Mouse (Mus musculus): ENCODE measurements at regions not wholly inside any gene's neighbourhood (a gene's known extent, or its start where the extent isn't known, plus 50 kb on each side); places are given as distances from the start of the nearest gene placed in this dataset.

DNA sequence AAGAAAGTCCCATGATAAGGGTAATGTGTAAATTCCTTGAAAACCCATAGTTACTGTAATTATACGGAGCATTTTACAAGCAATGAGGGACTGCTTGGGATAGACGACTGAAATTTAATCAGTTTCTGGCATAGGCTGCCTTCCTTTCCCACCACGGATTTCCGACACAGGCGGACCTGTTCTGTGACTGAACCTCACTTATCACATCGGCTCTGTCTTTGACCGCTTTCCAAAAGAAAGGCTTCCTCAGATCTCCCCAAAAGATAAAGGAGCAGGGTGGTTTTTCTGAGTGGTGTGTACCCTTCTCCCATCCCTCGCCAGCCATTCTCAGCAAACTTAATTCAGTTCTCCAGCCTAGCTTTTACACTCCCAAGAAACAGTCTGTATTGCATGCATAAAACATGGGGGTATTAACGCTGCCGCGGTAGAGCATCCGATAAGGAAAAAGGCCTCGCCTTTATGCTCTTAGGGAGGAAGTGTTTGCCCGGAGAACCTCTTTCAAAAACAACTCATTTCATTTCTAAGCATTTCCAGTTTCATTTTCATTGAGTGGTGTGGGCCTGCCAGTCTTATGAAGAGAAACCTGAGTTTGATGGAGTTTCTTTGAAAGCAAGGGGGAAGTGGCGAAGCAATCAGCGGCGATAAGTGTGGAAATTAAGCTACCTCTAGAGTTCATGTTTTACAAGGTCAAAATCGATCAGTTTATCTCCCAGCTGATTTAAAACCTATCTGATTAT, 435.8 kb upstream of the Adgrl2 start:
- DNase-seq (ENCODE audit: low read depth): no peak

DNA sequence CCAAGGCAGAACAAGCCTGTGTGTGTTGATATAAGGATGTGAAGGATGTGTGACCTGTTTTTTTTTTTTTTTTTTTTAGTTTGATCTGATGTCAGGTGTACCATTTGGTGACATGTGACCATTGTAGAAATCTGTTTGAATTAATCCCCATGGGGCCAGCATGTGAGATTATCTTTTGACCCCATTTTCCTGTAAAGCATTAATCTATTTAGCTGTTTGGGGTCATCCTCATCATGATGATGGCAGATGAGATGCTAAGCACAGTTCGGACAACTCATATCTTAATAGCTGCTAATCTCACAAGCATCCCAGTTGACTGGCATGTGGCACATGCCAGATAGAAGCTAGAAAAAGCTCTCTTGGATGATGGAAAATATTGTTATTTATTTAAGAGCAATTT, 434.0 kb upstream of the Adgrl2 start:
- DNase-seq (ENCODE audit: low read depth): no peak

DNA sequence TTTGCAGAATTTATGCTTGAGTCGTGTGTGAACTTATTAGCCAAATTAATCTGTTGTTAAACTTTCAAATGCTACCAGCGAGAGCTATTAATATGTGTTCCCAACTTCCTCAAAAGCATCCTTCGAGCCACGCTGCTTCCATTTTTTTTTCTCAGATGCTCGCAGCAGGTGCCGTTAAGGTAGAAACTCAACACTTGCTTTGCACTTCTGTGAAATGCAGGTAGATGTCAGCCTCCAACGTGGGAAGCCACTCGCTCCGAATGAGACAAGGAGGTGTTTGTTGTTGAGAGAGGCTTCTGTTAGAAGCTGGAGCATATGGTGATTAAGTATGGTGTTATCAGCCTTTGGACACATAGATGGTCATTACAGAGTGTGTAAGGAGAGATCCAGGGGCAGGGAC, 433.1 kb upstream of the Adgrl2 start:
- no peak for DNase-seq (ENCODE audit: low read depth)

DNA sequence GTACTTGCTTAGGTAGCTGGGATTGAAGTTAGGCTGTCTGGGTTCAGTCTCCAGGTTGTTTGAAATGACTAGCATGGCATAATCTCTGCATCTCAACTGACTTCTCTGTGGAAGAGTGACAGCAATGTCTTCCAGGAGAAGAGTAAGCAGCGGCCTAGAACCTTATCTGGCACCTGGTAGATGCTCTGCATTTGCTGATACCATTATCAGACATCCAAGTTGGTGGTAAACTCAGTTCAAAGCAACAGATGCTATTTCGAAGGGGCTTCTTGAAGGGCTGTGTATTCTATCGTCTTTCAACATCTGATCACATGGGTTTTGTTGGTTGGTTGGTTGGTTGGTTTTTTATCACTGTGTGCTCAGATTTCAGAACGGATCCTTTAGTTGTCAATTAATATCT, 424.7 kb upstream of the Adgrl2 start:
- DNase-seq (ENCODE audit: low read depth): no peak

DNA sequence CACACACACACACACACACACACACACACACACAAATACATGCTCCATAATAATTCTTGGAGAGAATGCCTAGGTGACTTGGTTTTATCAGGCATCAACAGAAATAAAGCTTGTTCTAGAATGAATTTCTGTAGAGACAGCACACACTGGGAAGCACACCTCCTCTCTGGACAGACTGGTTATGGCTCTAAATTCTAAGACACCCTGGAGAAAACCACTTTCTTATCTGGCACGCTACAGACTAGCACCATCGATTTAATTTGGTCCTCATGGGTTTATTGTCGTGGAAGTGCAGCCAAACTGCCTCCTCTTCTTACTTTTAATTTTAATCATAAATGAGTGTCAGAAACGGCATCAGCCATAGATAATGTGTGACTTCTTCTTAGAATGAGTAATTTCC, 422.8 kb upstream of the Adgrl2 start:
- no peak for DNase-seq (ENCODE audit: low read depth)

DNA sequence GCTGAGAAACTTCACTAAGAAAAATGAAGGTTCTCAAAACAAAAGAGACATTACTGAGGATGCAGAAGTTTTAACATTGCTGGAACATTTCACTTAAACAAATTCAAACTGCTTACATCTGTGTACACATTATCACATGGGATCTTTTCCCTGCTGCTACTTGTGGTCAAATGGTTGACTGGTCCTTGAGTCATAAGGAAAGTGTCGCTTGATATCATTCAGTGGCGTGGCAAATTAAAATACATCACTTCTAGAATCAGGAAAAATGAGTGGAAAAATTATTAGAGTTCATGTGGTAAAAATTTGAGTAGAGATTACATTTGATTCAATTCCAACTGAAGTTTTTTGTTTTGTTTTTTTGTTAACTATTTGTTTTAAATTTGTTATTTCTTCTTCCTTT, 420.2 kb upstream of the Adgrl2 start:
- no peak for DNase-seq (ENCODE audit: low read depth)

DNA sequence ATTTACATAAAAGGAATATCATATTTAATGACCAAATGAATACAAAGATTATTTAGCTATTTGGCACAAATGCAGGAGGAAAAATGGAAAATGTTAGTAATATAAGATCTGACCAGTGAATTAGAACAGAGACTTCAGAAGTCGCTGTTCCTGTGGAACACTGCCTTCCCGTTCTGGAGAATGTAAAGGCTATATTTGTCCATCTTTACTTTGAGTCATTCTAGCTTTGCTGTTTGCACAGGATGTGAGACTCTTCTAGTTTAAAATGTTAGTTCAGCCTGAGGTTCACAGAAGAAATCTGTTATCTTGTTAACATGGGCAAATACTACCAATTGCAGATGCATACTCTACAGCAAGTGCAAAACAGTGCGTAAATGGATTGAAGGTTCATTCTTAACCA, 418.5 kb upstream of the Adgrl2 start:
- DNase-seq (ENCODE audit: low read depth): no peak

DNA sequence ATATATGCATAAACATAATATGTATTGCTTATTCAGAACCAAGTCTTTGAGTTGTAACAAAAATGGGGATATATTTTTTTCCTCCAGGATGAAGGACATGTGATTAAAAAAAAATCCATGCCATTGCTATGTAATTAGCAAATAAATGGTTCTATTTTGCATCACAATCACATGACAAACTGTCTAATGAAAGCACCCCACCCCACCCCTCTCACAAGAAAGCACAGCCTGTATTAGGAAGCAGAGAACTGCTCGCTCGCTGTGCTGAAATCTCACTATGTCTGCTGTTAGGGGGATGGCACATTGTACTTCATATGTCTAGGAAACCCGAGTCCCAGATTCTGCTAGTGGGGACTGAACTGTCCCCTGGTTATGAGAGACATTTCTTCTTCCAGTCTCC, 415.5 kb upstream of the Adgrl2 start:
- no peak for DNase-seq (ENCODE audit: low read depth)

DNA sequence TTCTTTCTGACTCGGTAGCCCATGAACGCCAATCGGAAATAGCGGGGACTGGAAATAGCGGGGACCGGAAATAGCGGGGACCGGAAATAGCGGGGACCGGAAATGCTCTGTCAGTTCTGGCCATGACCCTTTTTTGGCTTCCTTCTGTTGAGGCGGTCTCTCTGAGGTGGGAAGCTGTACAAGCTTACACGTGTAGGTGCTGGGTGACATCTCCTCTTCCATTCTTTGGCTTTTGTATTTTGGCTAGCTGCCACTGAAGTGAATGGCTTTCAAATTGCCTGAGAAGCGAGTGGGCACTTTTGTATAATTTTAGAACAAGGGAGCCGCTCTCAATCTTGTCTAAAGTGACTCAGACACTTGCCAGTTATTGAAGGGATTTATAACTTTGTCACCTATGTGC, 414.3 kb upstream of the Adgrl2 start:
- DNase-seq (ENCODE audit: low read depth): no peak

DNA sequence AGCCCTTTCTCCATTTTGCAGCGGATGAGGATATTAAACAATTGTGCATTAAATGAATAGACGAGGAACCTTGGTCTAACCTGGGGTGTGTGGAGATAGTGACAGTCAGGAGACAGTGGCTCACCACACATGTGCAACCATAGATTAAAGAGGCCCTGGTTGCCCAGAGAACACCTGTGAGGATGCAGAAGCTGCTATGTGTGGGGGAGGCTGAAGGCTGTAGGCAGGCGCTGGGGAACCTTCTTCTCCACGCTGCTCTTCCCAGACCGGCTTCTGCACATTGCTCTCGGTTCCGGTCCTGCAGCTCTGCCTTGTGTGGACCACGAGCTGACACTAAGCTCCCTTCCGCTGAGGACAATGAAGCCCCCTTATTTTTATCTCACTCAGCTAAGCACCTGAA, 412.1 kb upstream of the Adgrl2 start:
- no peak for DNase-seq (ENCODE audit: low read depth)

DNA sequence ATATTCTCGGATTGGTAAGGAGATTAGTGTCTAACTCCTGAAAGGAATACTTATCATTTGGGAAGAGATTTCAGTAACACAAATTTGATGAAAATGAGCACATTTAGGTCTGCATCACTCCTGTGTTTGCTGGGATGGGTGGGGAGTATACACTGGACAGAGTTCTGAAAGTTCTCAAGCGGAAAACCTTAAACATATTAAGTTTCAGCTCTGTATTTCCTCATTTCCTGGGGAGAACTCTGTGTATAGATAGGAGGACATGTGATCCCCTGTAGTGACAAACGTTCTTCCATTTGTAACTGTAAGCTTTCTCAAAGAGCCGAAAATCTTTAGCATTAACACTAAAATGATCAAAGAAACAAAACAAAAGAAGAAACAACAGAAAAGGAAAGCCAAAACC, 404.7 kb upstream of the Adgrl2 start:
- DNase-seq (ENCODE audit: low read depth): no peak

DNA sequence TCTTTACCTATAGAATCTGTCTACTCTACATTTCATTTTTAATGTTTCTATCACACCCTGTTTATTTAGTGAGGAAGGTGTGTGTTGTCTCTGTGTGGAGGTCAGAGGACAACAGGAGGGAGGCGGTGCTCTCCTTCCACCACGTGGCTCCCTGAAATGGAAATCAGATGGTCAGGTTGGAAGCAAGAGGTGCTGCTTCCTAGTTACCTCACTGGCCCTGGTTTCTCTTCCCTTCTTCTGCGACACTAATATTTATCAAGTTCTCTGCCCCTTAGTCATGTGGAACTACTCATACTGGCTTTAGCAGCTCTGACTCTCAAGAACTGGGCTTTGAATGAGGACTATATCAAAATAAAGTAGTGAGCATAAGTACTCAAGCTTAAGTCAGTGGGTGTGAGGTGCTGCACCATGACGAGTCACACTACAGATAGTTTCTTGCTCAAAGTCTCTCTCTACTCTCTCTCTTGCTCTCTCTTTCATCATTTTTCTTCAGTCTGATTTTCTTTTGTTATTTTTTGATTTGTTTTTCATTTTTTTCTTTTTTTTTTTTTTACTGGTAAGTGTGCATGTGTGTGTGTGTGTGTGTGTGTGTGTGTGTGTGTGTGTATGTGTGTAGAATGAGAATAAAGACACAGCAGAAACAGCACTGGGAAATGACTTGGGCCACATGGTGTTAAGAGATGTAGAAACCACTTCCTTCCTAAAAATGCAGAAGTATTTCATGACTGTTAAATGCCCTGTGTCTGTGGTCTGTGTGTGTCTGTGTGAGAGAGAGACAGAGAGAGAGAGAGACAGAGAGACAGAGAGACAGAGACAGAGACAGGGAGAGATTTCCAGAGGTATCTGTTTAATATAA, 403.2 kb upstream of the Adgrl2 start:
- no peak for DNase-seq (ENCODE audit: low read depth)

DNA sequence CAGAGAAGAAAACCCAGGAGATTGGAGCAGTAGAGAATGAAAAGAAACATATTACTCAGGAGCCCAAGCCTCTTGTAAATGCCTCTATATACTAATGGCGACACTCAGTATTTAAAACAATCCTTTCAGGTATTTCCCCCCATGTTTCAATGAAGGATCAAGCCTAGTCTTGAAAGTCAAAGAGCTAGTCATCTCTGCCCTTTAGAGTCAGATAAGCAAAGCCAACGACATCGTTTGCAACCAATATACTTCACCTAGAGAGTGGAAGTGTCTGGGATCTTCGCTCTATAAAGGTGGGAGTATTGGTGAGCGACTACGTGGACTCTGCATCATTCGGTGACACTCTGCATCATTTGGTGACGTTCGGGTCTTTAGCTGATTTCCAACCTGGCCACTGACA, 401.8 kb upstream of the Adgrl2 start:
- DNase-seq (ENCODE audit: low read depth): no peak

DNA sequence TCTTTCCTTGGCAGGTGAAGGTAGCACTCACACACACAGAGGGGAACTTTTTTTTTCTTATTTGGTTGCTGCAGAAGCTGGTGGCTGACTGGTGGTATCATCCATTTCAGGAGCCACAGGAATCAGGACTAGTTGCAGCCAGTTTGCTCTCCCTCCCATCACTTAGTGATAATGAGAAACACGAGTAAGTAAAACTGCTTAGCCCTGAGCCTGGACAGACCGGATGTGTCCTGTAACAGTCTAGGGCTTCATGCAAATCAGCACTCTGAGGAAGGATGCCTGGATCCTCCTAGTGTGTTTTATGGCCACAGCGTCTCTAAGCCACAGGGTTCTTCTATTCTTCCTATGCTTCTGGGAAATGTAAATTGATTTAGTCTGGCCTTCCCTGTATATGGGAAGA, 397.2 kb upstream of the Adgrl2 start:
- DNase-seq (ENCODE audit: low read depth): no peak

DNA sequence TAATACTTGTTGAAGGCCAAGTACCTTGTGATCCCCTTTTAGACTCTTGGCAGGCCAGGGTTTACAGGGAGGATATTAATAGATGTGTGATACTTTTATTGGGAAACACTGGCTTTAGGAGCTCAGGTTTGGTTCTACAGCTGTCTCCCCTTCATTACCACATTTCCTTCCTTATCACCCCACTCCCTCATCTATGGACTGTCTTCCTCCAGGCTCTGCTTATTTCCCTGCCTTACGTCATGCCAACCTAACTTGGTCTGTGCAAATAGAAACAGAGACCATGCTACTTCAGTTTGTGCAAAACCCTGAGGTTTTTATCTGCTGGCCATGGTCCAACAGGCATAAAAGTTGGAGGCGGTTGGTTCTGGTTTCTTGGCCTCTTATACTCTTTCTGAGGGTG, 395.7 kb upstream of the Adgrl2 start:
- DNase-seq (ENCODE audit: low read depth): no peak

DNA sequence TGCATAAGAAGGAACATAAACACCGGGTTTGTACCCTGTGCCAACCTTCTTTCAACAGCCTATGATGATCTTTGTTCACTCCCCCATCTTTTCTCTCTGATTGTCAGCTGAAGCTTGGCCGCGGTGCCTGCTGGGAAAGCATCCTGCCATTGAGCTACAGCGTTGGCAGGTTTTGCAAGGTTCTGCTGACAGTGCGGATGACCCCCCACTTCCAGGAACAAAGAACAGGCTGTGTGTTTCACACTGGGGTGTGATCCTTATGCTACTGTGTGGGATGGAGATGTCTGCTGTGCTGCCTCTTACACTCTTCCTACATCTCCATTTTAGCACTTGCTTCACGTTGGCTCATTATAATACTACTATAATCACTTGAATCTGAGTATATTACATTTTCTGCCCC, 395.0 kb upstream of the Adgrl2 start:
- DNase-seq (ENCODE audit: low read depth): no peak

DNA sequence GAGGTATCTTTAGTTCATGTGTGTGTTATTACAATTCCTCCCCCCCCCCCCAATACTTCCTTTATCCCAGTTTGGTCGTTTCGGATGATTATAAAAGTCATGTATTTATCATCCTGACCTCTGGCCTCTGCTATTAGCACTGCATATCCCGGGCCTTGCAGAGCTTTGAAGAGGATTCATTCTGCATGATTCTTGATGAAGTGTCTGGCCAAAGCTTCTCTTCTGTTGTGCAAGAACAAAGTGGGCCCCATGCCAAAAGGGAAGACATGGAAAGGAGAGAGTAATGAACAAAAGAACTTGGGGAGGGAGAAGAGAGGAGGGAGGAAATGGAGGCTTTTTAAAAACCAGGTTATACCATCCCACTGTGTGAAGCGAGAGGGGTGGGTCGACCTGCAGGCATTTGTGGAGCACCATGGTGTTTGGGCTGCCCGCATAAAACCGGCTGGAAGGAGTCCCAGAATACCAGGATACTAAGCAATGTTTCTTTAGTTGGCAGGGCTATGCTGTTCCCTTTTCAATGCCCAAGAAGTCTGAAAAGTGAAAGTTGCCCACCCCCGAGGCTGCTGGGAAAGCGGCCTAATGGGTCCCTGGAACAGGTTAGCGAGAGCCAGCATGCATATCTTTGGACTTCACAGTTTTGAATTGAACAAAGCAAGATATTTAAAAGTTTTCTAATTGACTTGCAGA, 391.3 kb upstream of the Adgrl2 start:
- peak; percentile 59 for DNase-seq (ENCODE audit: low read depth)

DNA sequence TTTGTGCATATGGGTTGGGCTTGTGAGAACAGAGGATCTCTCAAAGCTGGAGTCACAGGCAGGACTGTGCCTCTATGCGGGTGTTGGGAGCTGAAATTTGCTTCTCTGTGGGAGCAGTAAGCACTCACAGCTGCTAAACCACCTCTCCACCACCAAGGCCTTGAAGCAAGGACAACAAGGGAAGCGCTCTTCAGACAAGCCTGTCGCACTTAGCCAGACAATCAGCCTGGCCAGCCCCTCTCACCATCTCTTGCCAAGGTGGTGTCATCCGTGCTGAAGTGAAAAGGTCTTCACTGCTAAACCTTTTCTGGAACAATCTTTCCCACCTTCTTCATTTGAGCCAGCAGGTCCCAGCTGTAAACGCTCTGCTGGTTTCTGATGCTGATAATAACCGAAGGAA, 390.7 kb upstream of the Adgrl2 start:
- DNase-seq (ENCODE audit: low read depth): no peak

DNA sequence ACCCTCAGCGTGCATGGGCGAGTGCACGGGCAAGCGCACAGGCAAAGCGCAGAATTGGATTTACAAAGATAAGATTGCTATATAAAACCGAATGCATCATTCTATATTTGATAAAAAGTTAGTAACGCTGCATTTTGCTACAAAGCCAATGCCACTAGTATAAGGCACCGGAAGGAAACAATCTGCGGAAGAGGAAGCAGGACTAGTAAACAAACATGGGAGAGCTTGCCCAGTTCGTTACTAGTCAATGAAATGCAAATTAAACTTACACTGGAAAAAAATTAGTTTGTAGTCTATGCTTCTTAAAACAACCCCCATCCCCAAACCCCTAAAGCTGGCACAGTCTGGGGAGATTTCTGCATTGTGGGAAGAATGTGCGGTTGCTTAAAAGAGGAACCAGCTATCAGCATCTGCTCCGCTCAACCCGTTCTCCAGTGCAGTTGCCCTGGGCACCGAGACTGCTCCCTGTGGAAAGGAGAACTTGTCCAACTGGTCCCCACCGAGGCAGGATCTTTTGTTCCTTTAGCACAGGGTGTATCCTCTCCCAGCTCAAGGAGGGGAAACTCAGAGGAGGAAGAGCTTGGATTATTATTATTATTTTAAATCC, 389.6 kb upstream of the Adgrl2 start:
- no peak for DNase-seq (ENCODE audit: low read depth)

DNA sequence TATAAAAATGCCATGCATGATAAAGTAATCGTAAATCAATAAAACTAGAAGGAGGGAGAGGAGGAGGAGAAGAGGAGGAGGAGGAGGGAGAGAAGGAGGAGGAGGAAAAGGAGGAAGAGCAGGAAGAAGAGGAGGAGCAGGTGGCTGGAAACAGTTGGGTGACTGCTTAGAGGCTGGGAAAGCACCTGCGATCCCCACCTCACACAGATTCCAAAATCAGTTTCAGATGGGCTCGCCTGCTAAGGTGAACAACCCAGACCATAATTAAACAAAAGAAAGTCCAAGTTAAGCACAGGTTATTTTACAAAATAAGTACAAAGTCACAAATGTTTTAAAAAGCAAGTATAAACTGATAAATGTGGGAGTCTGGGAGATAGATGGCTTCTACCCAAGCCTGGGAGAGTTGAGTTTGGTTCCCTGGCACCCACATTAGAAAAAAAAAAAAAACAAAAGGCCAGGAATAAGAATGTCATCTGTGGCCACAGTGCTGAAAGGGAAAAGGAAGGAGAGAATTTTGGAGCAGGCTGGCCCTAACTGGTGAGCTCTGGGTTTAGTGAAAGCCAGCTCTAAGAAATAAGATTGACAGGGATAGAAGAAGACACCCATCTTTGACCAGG, 389.0 kb upstream of the Adgrl2 start:
- DNase-seq (ENCODE audit: low read depth): no peak

DNA sequence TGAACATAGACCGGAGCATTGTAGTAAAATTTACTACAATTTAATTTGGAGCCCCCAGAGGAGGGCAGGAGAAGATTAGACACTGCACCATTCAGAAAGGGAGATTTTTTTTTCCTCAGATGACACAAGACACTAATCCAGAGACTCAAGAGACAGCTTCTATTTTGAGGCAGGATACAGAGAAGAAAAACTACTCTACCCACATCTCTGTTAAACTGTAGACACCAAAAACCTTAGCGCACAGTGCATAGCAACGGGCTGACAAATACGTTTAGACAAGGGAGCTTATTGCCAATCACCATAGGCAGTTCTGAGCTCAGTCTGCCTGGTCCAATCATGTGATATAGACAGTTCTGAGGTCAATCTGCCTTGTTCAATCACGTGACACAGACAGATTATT, 381.1 kb upstream of the Adgrl2 start:
- no peak for DNase-seq (ENCODE audit: low read depth)

Measured in gonadal fat pad, adult 2 months (tissue).